Mouse (Mus musculus): ENCODE results near the gene Dnajb8. TPM values are rescaled to one million over a fixed set of nuclear protein-coding genes. Genes with fewer than 3 reads are reported as not detected.
A peak's percentile ranks its signal among the peaks of the same experiment; 100 is the strongest.

Gene Dnajb8
- total RNA-seq, 2 experiments from 2014 or later, result not detected

GRCm38 (mm10) chr6:88199001-88199717 is 22.9 kb upstream of the Dnajb8 start:
- no peak for DNase-seq

GRCm38 (mm10) chr6:88199718-88200692 is 22.1 kb upstream of the Dnajb8 start:
- DNase-seq, result no peak

GRCm38 (mm10) chr6:88200693-88201609 is 21.1 kb upstream of the Dnajb8 start:
- DNase-seq, result no peak

- DNase-seq, result no peak
Measured at GRCm38 (mm10) chr6:88201926-88202700, 20.0 kb upstream of the Dnajb8 start.

GRCm38 (mm10) chr6:88202921-88203690 is 19.0 kb upstream of the Dnajb8 start:
- DNase-seq, result no peak

GRCm38 (mm10) chr6:88203791-88204405 is 18.2 kb upstream of the Dnajb8 start:
- no peak for DNase-seq

GRCm38 (mm10) chr6:88204531-88205385 is 17.3 kb upstream of the Dnajb8 start:
- DNase-seq, result peak; percentile 55

- no peak for DNase-seq
Measured at GRCm38 (mm10) chr6:88205386-88205700, 16.7 kb upstream of the Dnajb8 start.

GRCm38 (mm10) chr6:88205937-88206336 is 16.1 kb upstream of the Dnajb8 start:
- DNase-seq, result no peak

GRCm38 (mm10) chr6:88206566-88206965 is 15.5 kb upstream of the Dnajb8 start:
- DNase-seq, result no peak

GRCm38 (mm10) chr6:88207403-88208033 is 14.6 kb upstream of the Dnajb8 start:
- no peak for DNase-seq

GRCm38 (mm10) chr6:88208321-88208720 is 13.7 kb upstream of the Dnajb8 start:
- DNase-seq, result no peak

GRCm38 (mm10) chr6:88209453-88209852 is 12.6 kb upstream of the Dnajb8 start:
- no peak for DNase-seq

- no peak for DNase-seq
Measured at GRCm38 (mm10) chr6:88210182-88210581, 11.9 kb upstream of the Dnajb8 start.

- no peak for DNase-seq
Measured at GRCm38 (mm10) chr6:88215797-88216196, 6.3 kb upstream of the Dnajb8 start.

GRCm38 (mm10) chr6:88216199-88216598 is 5.9 kb upstream of the Dnajb8 start:
- DNase-seq, result no peak

GRCm38 (mm10) chr6:88219094-88219493 is 3.0 kb upstream of the Dnajb8 start:
- DNase-seq, result no peak

- no peak for DNase-seq
Measured at GRCm38 (mm10) chr6:88226570-88226994, 4.5 kb downstream of the Dnajb8 start.

- no peak for DNase-seq
Measured at GRCm38 (mm10) chr6:88227537-88227936, 5.5 kb downstream of the Dnajb8 start.

Data from gastrocnemius, postnatal 25 days (tissue).